Mouse (Mus musculus) c-Kit-positive CD71-positive TER-119-positive erythroid progenitor cells, embryonic 14.5 days (primary cell): Measurements from ENCODE around the gene Prokr2.
"Not testable (repeated sequence)": the region's sequence is repeated elsewhere in the genome, so short reads cannot be mapped to it uniquely, and the experiment has no call there.

Source experiments
- DNase-seq: peaks from one replicate; pipeline ENCODE4 v3.0.0-alpha.2; 2013; ENCODE audit warnings: low spot score

The Prokr2 gene

GRCm38 (mm10) chr2:132340350-132340749 lies 44.9 kb downstream of the Prokr2 start:
- DNase-seq = no peak

GRCm38 (mm10) chr2:132337202-132337601 lies 48.0 kb downstream of the Prokr2 start:
- no peak for DNase-seq

- no peak for DNase-seq
Observed at GRCm38 (mm10) chr2:132323541-132323940, 61.7 kb downstream of the Prokr2 start.

- DNase-seq = no peak
Observed at GRCm38 (mm10) chr2:132320516-132320915, 64.7 kb downstream of the Prokr2 start.

- no peak for DNase-seq
Observed at GRCm38 (mm10) chr2:132317178-132317577, 68.1 kb downstream of the Prokr2 start.

GRCm38 (mm10) chr2:132316041-132316808 lies 69.0 kb downstream of the Prokr2 start:
- peak; percentile 53 for DNase-seq

- not testable (repeated sequence) for DNase-seq
Observed at GRCm38 (mm10) chr2:132314057-132314456, 71.2 kb downstream of the Prokr2 start.

- DNase-seq = no peak
Observed at GRCm38 (mm10) chr2:132313568-132313967, 71.7 kb downstream of the Prokr2 start.

GRCm38 (mm10) chr2:132312616-132313015 lies 72.6 kb downstream of the Prokr2 start:
- DNase-seq = no peak

GRCm38 (mm10) chr2:132309398-132309930 lies 75.8 kb downstream of the Prokr2 start:
- DNase-seq = no peak

- no peak for DNase-seq
Observed at GRCm38 (mm10) chr2:132308829-132309228, 76.4 kb downstream of the Prokr2 start.

GRCm38 (mm10) chr2:132307213-132307843 lies 77.9 kb downstream of the Prokr2 start:
- no peak for DNase-seq

GRCm38 (mm10) chr2:132305988-132306387 lies 79.3 kb downstream of the Prokr2 start:
- DNase-seq = no peak

GRCm38 (mm10) chr2:132305165-132305564 lies 80.1 kb downstream of the Prokr2 start:
- DNase-seq = no peak

GRCm38 (mm10) chr2:132301436-132301835 lies 83.8 kb downstream of the Prokr2 start:
- no peak for DNase-seq

- no peak for DNase-seq
Observed at GRCm38 (mm10) chr2:132298250-132298649, 87.0 kb downstream of the Prokr2 start.

- no peak for DNase-seq
Observed at GRCm38 (mm10) chr2:132293694-132294450, 91.4 kb downstream of the Prokr2 start.

GRCm38 (mm10) chr2:132292083-132292482 lies 93.2 kb downstream of the Prokr2 start:
- DNase-seq = no peak

GRCm38 (mm10) chr2:132291265-132291664 lies 94.0 kb downstream of the Prokr2 start:
- DNase-seq = no peak

- no peak for DNase-seq
Observed at GRCm38 (mm10) chr2:132290808-132291207, 94.4 kb downstream of the Prokr2 start.

- DNase-seq = not testable (repeated sequence)
Observed at GRCm38 (mm10) chr2:132289213-132289612, 96.0 kb downstream of the Prokr2 start.
